Mouse (Mus musculus) spleen, adult 2 months (tissue): ENCODE results near the gene Gm20388.

Experiments used
- CTCF ChIP-seq: fragments of 200-500 bp; IDR thresholded peaks from 2 replicates; pipeline ENCODE4 v1.5.1; 2011; ENCODE audit warnings: mild to moderate bottlenecking, inconsistent platforms; ENCODE audit not compliant: insufficient read depth, insufficient read length, insufficient replicate concordance; ENCODE audit errors: extremely low read depth
- POLR2A ChIP-seq: fragments of 200-500 bp; IDR thresholded peaks from 2 replicates; pipeline ENCODE4 v1.6.1; 2011; ENCODE audit warnings: low read depth, low read length, inconsistent platforms

- TF ChIP-seq CTCF (no peak), POLR2A (no peak)
Measured at GRCm38 (mm10) chr8:121943057-121943540, 2032.5 kb downstream of the Gm20388 start.
